Mouse (Mus musculus) naive thymus-derived CD4-positive, alpha-beta T cell, adult 2 months (primary cell): ENCODE results near the gene Fam13c.

Experiments
- DNase-seq: peaks from one replicate; pipeline ENCODE4 v3.0.0-alpha.2; 2011; ENCODE audit warnings: low read depth

Gene Fam13c

DNA sequence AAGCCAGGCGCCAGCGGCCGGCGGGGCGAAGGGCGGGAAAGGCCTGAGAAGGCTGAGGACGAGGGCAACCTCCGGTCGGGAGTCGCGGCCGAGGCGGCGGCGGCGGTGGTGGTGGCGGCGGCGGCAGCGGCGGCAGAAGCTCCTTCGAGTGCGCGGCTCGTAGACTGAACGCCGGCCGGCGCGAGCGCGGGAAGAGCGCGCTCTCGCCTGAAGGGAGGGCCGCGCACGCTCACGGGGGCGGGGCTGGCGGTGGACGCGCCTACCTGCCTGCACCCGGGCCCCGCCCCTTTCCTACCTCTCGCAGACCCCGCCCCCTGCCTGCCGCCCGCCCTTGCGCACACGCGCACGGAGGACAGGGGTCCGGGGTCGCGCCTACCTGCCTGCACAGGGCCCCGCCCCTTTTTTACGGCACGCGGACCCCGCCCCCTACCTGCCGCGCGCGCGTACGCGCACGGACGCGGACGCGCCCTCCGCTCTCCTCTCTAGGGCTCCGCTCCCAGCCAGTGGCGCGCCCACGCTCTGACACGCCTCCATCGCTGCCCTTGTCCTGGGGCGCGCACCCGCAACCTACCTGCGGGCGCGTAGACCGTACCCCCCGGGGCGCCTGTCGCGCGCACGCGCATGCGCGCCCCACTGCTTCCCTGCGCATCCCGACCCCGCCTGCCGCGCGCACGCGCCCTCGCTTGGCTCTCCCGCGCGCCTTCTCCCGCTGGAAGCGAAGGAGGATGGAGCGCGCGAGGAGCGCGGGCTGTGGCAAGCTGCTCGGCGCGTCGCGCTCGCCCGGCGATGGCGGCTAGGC, 159.0 kb downstream of the Fam13c start:
- DNase-seq, result no peak

DNA sequence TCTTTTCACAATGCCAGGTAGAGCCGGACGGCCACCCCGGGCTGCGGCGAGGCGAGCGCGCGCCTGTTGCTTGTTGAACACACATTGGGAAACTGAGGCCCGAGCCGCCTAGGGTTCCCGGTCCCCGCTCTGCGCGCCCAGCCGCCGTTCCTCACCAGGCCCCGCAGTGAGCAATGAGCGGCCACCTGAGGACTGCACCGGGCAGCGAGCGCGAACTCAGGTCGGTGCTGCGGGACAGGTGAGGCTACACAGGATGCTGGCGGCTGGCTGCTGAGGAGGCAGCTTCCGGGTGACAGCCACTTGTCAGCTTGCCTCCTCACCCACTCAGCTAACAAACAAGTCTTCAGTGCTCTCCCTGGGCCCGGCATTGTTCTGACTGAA, 159.6 kb downstream of the Fam13c start:
- no peak for DNase-seq
